Mouse (Mus musculus) Patski (cell line): ENCODE data around the gene Tpte. TPM values are rescaled to one million over a fixed set of nuclear protein-coding genes. Genes with fewer than 3 reads are reported as not detected.

Experiments
- ATAC-seq: fragments of 100-300 bp; one replicate; pipeline ENCODE4 v1.8.0; 2021
- CTCF ChIA-PET: fragments of 350-600 bp; sonication (Branson Sonifier 250); formaldehyde crosslinking; loops from one replicate; lab custom pipeline; 2022; ENCODE audit warnings: inconsistent platforms; lab: Charles Lee
- POLR2A ChIA-PET: fragments of 350-600 bp; sonication (Branson Sonifier 250); formaldehyde crosslinking; loops from one replicate; lab custom pipeline; 2022; ENCODE audit warnings: antibody characterized with exemption, inconsistent platforms; lab: Charles Lee
- DNase-seq: peaks from one replicate; pipeline ENCODE4 v3.0.0-alpha.2; 2011; ENCODE audit warnings: low read depth, low spot score
- H3K27me3 ChIP-seq: fragments of 371-371 bp; one replicate; pipeline ENCODE4 v1.5.1; 2021
- CTCF ChIP-seq: fragments of 100-300 bp; IDR thresholded peaks from one replicate; pipeline ENCODE4 v1.5.1; 2021
- in situ Hi-C: fragments of 300-500 bp; cut with MboI; formaldehyde crosslinking; loops from 3 replicates; pipeline ENCODE4 v1.11.1; 2018; ENCODE audit warnings: low pct_unique_long_range_greater_than_20kb, mixed read lengths
- polyA plus RNA-seq: library from polyadenylated mRNA; unstranded; gene quantifications from one replicate; pipeline ENCODE4 v1.2.3, GENCODE M21; 2021

Gene Tpte
- polyA plus RNA-seq, 1 experiment from 2014 or later = not detected

GRCm38 (mm10) chr8:22376903-22377302 lies 93.7 kb downstream of the Tpte start:
- in situ Hi-C loops = no loop called here
- no peaks in the 10 kb centered on the region for H3K27me3 ChIP-seq
- no peak for DNase-seq
- peak; percentile 71 for TF ChIP-seq CTCF
- POLR2A ChIA-PET = no interaction called here
- CTCF ChIA-PET = interaction anchor here (1.2 kb wide), 1 partner anchor 185 kb away, joined by 5 read pairs; the partner anchor contains the start of gene Vps36
- peak; percentile 78 for ATAC-seq

- ATAC-seq = no peak
- ChIA-PET POLR2A (no interaction called here), CTCF (no interaction called here)
- TF ChIP-seq CTCF = no peak
- no peaks in the 10 kb centered on the region for H3K27me3 ChIP-seq
- no peak for DNase-seq
- in situ Hi-C loops = loop anchor here (10.0 kb wide), 1 partner anchor 176 kb away; no protein-coding TSS in a partner anchor
Observed at GRCm38 (mm10) chr8:22380934-22381333, 97.7 kb downstream of the Tpte start.

- POLR2A ChIA-PET = interaction anchor here (0.6 kb wide), 1 partner anchor 10 kb away, joined by 3 read pairs; no protein-coding TSS in a partner anchor
Observed at GRCm38 (mm10) chr8:22382824-22383595, 99.8 kb downstream of the Tpte start.

GRCm38 (mm10) chr8:22385158-22385557 lies 101.9 kb downstream of the Tpte start:
- in situ Hi-C loops = loop anchor here (10.0 kb wide), 1 partner anchor 180 kb away; no protein-coding TSS in a partner anchor
- no peak for TF ChIP-seq CTCF
- no peak for ATAC-seq

More at GRCm38 (mm10) chr8:22382824-22383595, 99.8 kb downstream of the Tpte start:
- no peak for DNase-seq
- in situ Hi-C loops = loop anchor here (10.0 kb wide), 1 partner anchor 178 kb away; no protein-coding TSS in a partner anchor
- no peak for ATAC-seq
- H3K27me3 ChIP-seq = no peaks in the 10 kb centered on the region
- TF ChIP-seq CTCF = peak; percentile 28
- CTCF ChIA-PET = interaction anchor here (0.9 to 1.7 kb wide), 2 partner anchors 65 to 191 kb away, joined by 3 to 4 read pairs; partner anchors contain the start of gene Vps36

GRCm38 (mm10) chr8:22389874-22390273 lies 106.6 kb downstream of the Tpte start:
- CTCF ChIA-PET = no interaction called here
- POLR2A ChIA-PET = no interaction called here
- DNase-seq = no peak
- TF ChIP-seq CTCF = no peak
- H3K27me3 ChIP-seq = no peaks in the 10 kb centered on the region
- no peak for ATAC-seq
- in situ Hi-C loops = loop anchor here (10.0 kb wide), 1 partner anchor 185 kb away; no protein-coding TSS in a partner anchor

More at GRCm38 (mm10) chr8:22385158-22385557, 101.9 kb downstream of the Tpte start:
- no peak for DNase-seq
- ChIA-PET CTCF (interaction anchor here (1.4 kb wide), 1 partner anchor 393 kb away, joined by 3 read pairs; no protein-coding TSS in a partner anchor), POLR2A (no interaction called here)
- H3K27me3 ChIP-seq = no peaks in the 10 kb centered on the region

- in situ Hi-C loops = no loop called here
- TF ChIP-seq CTCF = no peak
- H3K27me3 ChIP-seq = no peaks in the 10 kb centered on the region
- no peak for ATAC-seq
- POLR2A ChIA-PET = interaction anchor here (0.9 kb wide), 1 partner anchor 19 kb away, joined by 3 read pairs; no protein-coding TSS in a partner anchor
- CTCF ChIA-PET = no interaction called here
- DNase-seq = no peak
Observed at GRCm38 (mm10) chr8:22390766-22391463, 107.7 kb downstream of the Tpte start.

- in situ Hi-C loops = no loop called here
- TF ChIP-seq CTCF = no peak
- ATAC-seq (no peak), DNase-seq (no peak)
- ChIA-PET CTCF (no interaction called here), POLR2A (no interaction called here)
- H3K27me3 ChIP-seq = no peaks in the 10 kb centered on the region
Observed at GRCm38 (mm10) chr8:22394471-22394870, 111.2 kb downstream of the Tpte start.

GRCm38 (mm10) chr8:22395256-22395655 lies 112.0 kb downstream of the Tpte start:
- no peaks in the 10 kb centered on the region for H3K27me3 ChIP-seq
- in situ Hi-C loops = no loop called here
- CTCF ChIA-PET = interaction anchor here (1.1 kb wide), 1 partner anchor 125 kb away, joined by 3 read pairs; no protein-coding TSS in a partner anchor
- POLR2A ChIA-PET = no interaction called here
- TF ChIP-seq CTCF = no peak
- DNase-seq = no peak
- ATAC-seq = no peak

- ATAC-seq = no peak
- CTCF ChIA-PET = no interaction called here
- TF ChIP-seq CTCF = no peak
- in situ Hi-C loops = no loop called here
- POLR2A ChIA-PET = no interaction called here
- no peak for DNase-seq
- no peaks in the 10 kb centered on the region for H3K27me3 ChIP-seq
Observed at GRCm38 (mm10) chr8:22397811-22398141, 114.5 kb downstream of the Tpte start.

- ChIA-PET CTCF (interaction anchor here (1.5 kb wide), 1 partner anchor 24 kb away, joined by 4 read pairs; no protein-coding TSS in a partner anchor), POLR2A (interaction anchor here (0.9 to 1.3 kb wide), 2 partner anchors 12 to 356 kb away, joined by 3 to 4 read pairs; no protein-coding TSS in a partner anchor)
- in situ Hi-C loops = no loop called here
- no peaks in the 10 kb centered on the region for H3K27me3 ChIP-seq
- ATAC-seq (peak; percentile 92), DNase-seq (peak; percentile 57)
- no peak for TF ChIP-seq CTCF
Observed at GRCm38 (mm10) chr8:22398142-22398951, 115.1 kb downstream of the Tpte start, which contains the start of gene Slc25a15. Gene Slc25a15 (minus strand): TSS chr8:22398597.
